Mouse (Mus musculus) ES-E14 (cell line): ENCODE measurements at regions not wholly inside any gene's neighbourhood (a gene's known extent, or its start where the extent isn't known, plus 50 kb on each side); places are given as distances from the start of the nearest gene placed in this dataset.

Experiments
- CHD2 ChIP-seq: IDR thresholded peaks from 2 replicates; pipeline ENCODE4 v1.6.1; 2014; ENCODE audit warnings: mild to moderate bottlenecking, low read depth, low read length, inconsistent platforms
- ZNF384 ChIP-seq: IDR thresholded peaks from 2 replicates; pipeline ENCODE4 v1.6.1; 2012; ENCODE audit warnings: low read depth, low read length, inconsistent platforms

- TF ChIP-seq CHD2 (no peak), ZNF384 (no peak)
Measured at GRCm38 (mm10) chr3:120192439-120193326, 408.4 kb upstream of the Ptbp2 start.
